Mouse (Mus musculus): ENCODE measurements around the gene Cep112.

DNA sequence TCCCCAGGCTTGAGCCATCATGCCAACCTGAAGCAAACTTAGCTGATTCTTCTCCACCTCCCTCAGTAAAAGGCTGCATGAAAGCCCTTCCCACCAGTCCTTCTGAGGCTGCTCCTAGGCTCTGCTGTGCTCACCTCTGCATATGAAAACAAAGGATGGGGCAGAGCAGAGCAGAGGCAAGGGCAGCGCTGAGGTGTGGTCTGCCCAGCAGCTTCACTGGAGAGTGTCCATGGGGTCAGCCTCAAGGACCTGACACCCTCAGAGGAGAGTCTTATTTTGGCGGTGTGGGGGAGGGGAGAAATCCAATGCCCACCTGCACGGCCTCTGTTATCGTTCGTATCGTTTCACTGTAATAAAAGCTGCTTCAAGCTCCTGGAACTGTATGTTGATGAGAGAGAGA lies 432.3 kb downstream of the Cep112 start:
- TF ChIP-seq MAFK (IDR thresholded peaks at IDR 0.05; ENCODE audit: insufficient read depth, low read depth, low read length), result no peak
- TF ChIP-seq ZC3H11A (IDR thresholded peaks at IDR 0.05; ENCODE audit: borderline replicate concordance, low read depth, low read length), result no peak
- TF ChIP-seq CHD2 (IDR thresholded peaks at IDR 0.05; ENCODE audit: low read depth, low read length), result no peak
- no peak for TF ChIP-seq HCFC1 (IDR thresholded peaks at IDR 0.05; ENCODE audit: borderline replicate concordance, insufficient read depth, low read length)
- no peak for TF ChIP-seq ZNF384 (IDR thresholded peaks at IDR 0.05; ENCODE audit: low read depth, low read length)

All from ES-E14 (cell line).